Mouse (Mus musculus) thymus, adult 2 months (tissue): ENCODE results near the gene Eng. TPM values are rescaled to one million over a fixed set of nuclear protein-coding genes. Genes with fewer than 3 reads are reported as not detected.
A peak's percentile ranks its signal among the peaks of the same experiment; 100 is the strongest.

Experiments
- DNase-seq: peaks from one replicate; pipeline ENCODE4 v3.0.0; 2021
- H3K27ac ChIP-seq: fragments of 200-500 bp; 2 replicates; pipeline ENCODE4 v1.5.1; 2012; ENCODE audit warnings: low read length, control low read depth; ENCODE audit not compliant: control insufficient read depth, insufficient read depth
- H3K27me3 ChIP-seq: fragments of 200-500 bp; 2 replicates; pipeline ENCODE4 v1.6.1; 2012; ENCODE audit warnings: mild to moderate bottlenecking, low read length, moderate library complexity, mixed read lengths; ENCODE audit not compliant: control insufficient read depth, insufficient read depth
- H3K36me3 ChIP-seq: fragments of 200-500 bp; 2 replicates; pipeline ENCODE4 v1.6.1; 2012; ENCODE audit warnings: mild to moderate bottlenecking, low read length, moderate library complexity; ENCODE audit not compliant: control insufficient read depth, insufficient read depth
- H3K4me1 ChIP-seq: fragments of 200-500 bp; replicated peaks from 2 replicates; pipeline ENCODE4 v1.6.1; 2012; ENCODE audit warnings: low read length; ENCODE audit not compliant: control insufficient read depth, insufficient read depth
- H3K4me3 ChIP-seq: fragments of 200-500 bp; 2 replicates; pipeline ENCODE4 v1.5.1; 2012; ENCODE audit warnings: mild to moderate bottlenecking, low read length, control low read depth, moderate library complexity; ENCODE audit not compliant: control insufficient read depth, insufficient read depth
- CTCF ChIP-seq: fragments of 200-500 bp; IDR thresholded peaks from 2 replicates; pipeline ENCODE4 v1.5.1; 2012; ENCODE audit warnings: mild to moderate bottlenecking, control low read depth, low read length, moderate library complexity, borderline replicate concordance; ENCODE audit not compliant: control insufficient read depth, poor library complexity, insufficient read depth; ENCODE audit errors: extremely low read depth
- POLR2A ChIP-seq: fragments of 200-500 bp; IDR thresholded peaks from 2 replicates; pipeline ENCODE4 v1.6.1; 2012; ENCODE audit warnings: mild to moderate bottlenecking, low read length, control low read depth, moderate library complexity; ENCODE audit not compliant: control insufficient read depth, poor library complexity, insufficient read depth; ENCODE audit errors: extremely low read depth
- WGBS: fragments of 180-500 bp; shearing (Covaris S2); methylation state at CpG from one replicate; pipeline ENCODE4 v1.1.7; 2018; 5-methylcytosine and 5-hydroxymethylcytosine counted together
- polyA plus RNA-seq: library from polyadenylated mRNA; depleted of rRNA; stranded (reverse); fragments of >200 nt; gene quantifications from 2 replicates; pipeline ENCODE4 v1.2.3, GENCODE M21; 2012

Gene Eng
- polyA plus RNA-seq, 1 experiment = 66.1 TPM

DNA sequence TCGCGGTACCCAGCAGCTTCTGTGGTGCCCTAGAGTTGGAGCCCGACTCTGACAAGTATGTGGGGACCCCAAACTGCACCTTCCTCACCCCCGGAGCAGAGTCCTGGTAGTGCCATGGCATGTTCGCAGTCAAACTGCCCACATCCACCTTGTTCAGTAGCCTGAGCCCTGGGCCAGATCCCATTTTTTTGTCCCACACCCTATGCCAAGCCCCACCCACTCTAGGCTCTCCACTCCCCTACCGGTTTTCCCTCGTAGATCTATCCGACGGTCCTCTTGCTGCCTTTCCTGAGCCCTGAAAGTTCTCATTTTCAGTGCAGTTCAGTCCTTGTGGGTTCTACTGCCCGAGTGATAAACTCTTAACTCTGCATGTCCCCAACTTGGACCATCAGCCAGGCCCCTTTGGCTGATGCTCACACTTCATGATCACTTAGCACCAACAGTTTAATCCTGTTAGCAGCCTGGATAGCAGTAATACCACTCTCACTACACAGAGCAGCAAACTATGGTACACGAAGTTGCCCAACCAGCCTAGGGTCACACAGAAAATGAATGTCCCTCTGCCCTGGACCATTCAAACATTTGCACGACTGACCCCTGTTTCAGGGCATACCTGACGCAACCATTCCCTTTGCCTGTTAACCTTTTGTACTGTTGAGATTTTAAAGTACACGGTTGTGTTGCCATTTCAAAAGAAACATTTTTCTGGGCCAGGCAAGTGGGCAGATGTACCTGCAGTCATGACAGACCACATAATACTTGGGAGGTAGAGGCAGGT lies 54.8 kb downstream of the Eng start:
- Histone ChIP-seq H3K27ac (no peak overlapping the region), H3K4me3 (no peak overlapping the region), H3K4me1 (no peaks in the 10 kb centered on the region), H3K36me3 (peaks cover 19% of the 10 kb centered on the region), H3K27me3 (no peaks in the 10 kb centered on the region)
- TF ChIP-seq POLR2A (no peak), CTCF (no peak)
- 96% methylated on average over 14 of the region's 14 CpGs for WGBS
- DNase-seq = no peak

DNA sequence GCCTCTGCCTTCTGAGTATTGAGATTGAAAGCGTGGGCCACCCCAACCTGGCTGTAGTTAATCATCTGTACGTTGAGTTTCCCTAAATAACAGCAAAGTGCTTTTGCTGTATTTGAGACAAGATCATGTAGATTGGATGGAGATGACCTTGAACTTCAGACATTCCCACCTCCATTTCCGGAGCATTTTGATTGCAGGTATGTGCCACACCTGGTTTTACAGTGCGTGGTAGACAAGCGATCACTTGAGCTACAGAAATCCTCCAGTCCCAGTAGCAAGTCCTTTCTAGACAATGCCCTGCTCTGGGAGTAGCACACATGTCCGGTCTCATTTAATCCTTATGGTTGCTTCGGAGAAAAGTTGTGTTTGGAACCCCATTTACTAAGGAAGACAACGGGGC lies 56.7 kb downstream of the Eng start:
- no peak overlapping the region for H3K27ac ChIP-seq
- no peak overlapping the region for H3K4me3 ChIP-seq
- H3K4me1 ChIP-seq = no peaks in the 10 kb centered on the region
- no peaks in the 10 kb centered on the region for H3K27me3 ChIP-seq
- TF ChIP-seq POLR2A = no peak
- no peak for TF ChIP-seq CTCF
- WGBS = 97% methylated on average over 8 of the region's 8 CpGs
- H3K36me3 ChIP-seq = peaks cover 35% of the 10 kb centered on the region
- no peak for DNase-seq

GRCm38 (mm10) chr2:32704021-32704421 lies 57.6 kb downstream of the Eng start, which contains the start of gene Fpgs:
Gene Fpgs (minus strand): TSS chr2:32704145.
- 96% methylated on average over 2 of the region's 2 CpGs for WGBS
- Histone ChIP-seq H3K4me3 (no peak within 1 kb of the TSS), H3K36me3 (peaks cover 44% of the 10 kb centered on the region), H3K27ac (no peak within 1 kb of the TSS), H3K4me1 (no peaks in the 10 kb centered on the region), H3K27me3 (no peaks in the 10 kb centered on the region)
- no peak for TF ChIP-seq POLR2A
- no peak for TF ChIP-seq CTCF
- DNase-seq = no peak

GRCm38 (mm10) chr2:32705018-32705417 lies 58.6 kb downstream of the Eng start:
- Histone ChIP-seq H3K4me1 (no peaks in the 10 kb centered on the region), H3K27me3 (no peaks in the 10 kb centered on the region), H3K36me3 (peaks cover 53% of the 10 kb centered on the region), H3K27ac (no peak overlapping the region), H3K4me3 (no peak overlapping the region)
- no peak for DNase-seq
- TF ChIP-seq CTCF (no peak), POLR2A (no peak)
- WGBS = 96% methylated on average over 7 of the region's 7 CpGs

- no peak for DNase-seq
- WGBS = 95% methylated on average over 6 of the region's 6 CpGs
- Histone ChIP-seq H3K27me3 (no peaks in the 10 kb centered on the region), H3K4me1 (peaks cover 7% of the 10 kb centered on the region; the same call in 1 of the 2 replicates), H3K27ac (no peak overlapping the region), H3K4me3 (no peak overlapping the region), H3K36me3 (peaks cover 58% of the 10 kb centered on the region)
- TF ChIP-seq CTCF (no peak), POLR2A (no peak)
Observed at GRCm38 (mm10) chr2:32706971-32707370, 60.6 kb downstream of the Eng start.

DNA sequence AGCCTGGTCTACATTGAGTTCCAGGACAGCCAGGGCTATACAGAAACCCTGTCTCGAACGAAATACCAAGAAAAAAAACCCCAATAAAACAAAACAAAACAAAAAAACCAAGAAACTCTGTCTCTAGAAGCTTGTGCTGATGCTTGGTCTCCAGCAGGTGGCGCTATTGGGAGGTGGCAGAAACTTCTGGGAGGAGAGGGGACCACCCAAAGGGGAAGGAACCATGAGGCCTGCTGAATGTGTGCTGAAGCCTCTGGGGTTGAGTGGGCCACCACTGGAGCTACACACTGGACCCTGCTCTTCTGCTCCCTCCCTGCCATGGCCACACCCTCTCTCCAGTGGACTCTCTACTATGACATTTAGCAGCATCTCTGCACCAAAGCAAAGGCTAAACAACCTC lies 62.2 kb downstream of the Eng start:
- no peaks in the 10 kb centered on the region for H3K27me3 ChIP-seq
- peaks cover 53% of the 10 kb centered on the region for H3K36me3 ChIP-seq
- H3K4me3 ChIP-seq = no peak overlapping the region
- H3K4me1 ChIP-seq = peaks cover 8% of the 10 kb centered on the region
- peak; percentile 64 for DNase-seq
- no peak for TF ChIP-seq POLR2A
- TF ChIP-seq CTCF = peak; percentile 68; the same call in 1 of the 2 replicates
- WGBS = 13% methylated on average over 3 of the region's 3 CpGs
- H3K27ac ChIP-seq = no peak overlapping the region

GRCm38 (mm10) chr2:32709521-32710137 lies 63.2 kb downstream of the Eng start:
- WGBS = 88% methylated on average over 20 of the region's 20 CpGs
- Histone ChIP-seq H3K4me3 (no peak overlapping the region), H3K27me3 (no peaks in the 10 kb centered on the region), H3K4me1 (peaks cover 18% of the 10 kb centered on the region), H3K27ac (no peak overlapping the region), H3K36me3 (peaks cover 53% of the 10 kb centered on the region)
- no peak for DNase-seq
- TF ChIP-seq POLR2A (no peak), CTCF (no peak)
